8 mouse cellular contexts compared by ENCODE assay signal in the genomic region with DNA sequence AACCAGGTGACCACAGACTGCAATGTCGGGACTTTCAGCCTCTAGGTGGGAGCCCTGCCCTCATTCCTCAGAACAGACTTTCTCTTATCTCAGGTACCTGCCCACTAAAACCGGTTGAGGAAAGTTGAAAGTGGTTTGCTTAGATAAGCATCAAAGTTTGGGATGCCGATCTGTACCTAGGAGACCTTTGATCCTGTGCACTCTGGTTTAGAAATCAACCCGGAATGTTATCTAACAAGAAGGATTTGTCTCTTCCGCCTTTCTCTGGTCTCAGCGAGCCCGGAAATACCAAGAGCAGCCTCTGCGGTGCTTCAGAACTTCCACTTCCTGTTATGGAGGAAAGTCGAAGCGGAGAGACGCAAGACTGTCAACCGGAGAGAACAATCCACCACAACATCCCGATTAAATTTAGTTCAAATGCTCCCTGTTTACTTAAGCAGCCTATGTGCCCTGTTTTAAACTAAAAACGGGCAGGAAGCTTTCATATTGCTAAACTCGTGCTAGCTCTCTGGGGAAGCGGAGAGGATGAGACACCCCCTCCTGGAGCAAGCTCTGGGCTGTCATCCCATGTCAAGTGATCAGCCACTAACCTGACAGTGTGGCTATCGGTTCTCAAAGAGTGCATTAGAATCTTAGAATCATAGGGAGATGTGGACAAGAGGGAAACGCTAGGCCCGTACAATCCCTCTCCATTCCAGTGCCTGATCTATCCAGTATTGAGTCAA. TPM values are rescaled to one million over a fixed set of nuclear protein-coding genes. Genes with fewer than 3 reads are reported as not detected.
A peak's percentile ranks its signal among the peaks of the same experiment; 100 is the strongest.
DNase-seq lines count a peak whose midpoint lies in the region; ATAC-seq and TF ChIP-seq lines count a peak whose summit lies in the region.
"Had no signal": no experiment of that assay in that cellular context is flagged by ENCODE, and none has a peak within 500 bp of the region (broad histone marks: within the 10 kb centered on the region; RNA-seq: fewer than 3 reads in every experiment).

No protein-coding gene starts in this region.

- no peaks in the 10 kb centered on the region for H3K36me3 ChIP-seq in kidney, postnatal 0 days (ENCODE audit: insufficient read depth, low read length)
- no peaks in the 10 kb centered on the region for H3K36me3 ChIP-seq in macrophage (ENCODE audit: inconsistent target)
- H3K36me3 ChIP-seq: midbrain, embryonic 12.5 days had no signal

- H3K27ac ChIP-seq in kidney, postnatal 0 days: peak overlapping the region; percentile 68
- H3K27ac ChIP-seq in macrophage: no peak overlapping the region
- no peak overlapping the region for H3K27ac ChIP-seq in cerebellum, adult 2 months (ENCODE audit: insufficient read depth, low read length)
- H3K27ac ChIP-seq: midbrain, embryonic 12.5 days had no signal

- no peak for TF ChIP-seq POLR2A in cerebellum, adult 2 months (IDR thresholded peaks at IDR 0.05; ENCODE audit: borderline replicate concordance, insufficient read depth, low read length)

- H3K9ac ChIP-seq in kidney, postnatal 0 days (ENCODE audit: low read depth, low read length): no peak overlapping the region
- H3K9ac ChIP-seq: midbrain, embryonic 12.5 days had no signal

- H3K4me2 ChIP-seq in kidney, postnatal 0 days (ENCODE audit: low read length): no peak overlapping the region
- H3K4me2 ChIP-seq: midbrain, embryonic 12.5 days had no signal

- H3K9me3 ChIP-seq in kidney, postnatal 0 days (replicated peaks; ENCODE audit: low read length): no peaks in the 10 kb centered on the region
- H3K9me3 ChIP-seq: midbrain, embryonic 12.5 days had no signal

- no peak overlapping the region for H3K4me3 ChIP-seq in kidney, postnatal 0 days (replicated peaks; ENCODE audit: low read depth, low read length)
- H3K4me3 ChIP-seq in macrophage (ENCODE audit: inconsistent target): peak overlapping the region; percentile 4; the same call in 1 of the 2 replicates
- H3K4me3 ChIP-seq in cerebellum, adult 2 months (replicated peaks; ENCODE audit: insufficient read depth, low read depth, low read length): no peak overlapping the region
- H3K4me3 ChIP-seq: midbrain, embryonic 12.5 days had no signal

- WGBS in kidney, postnatal 0 days: 72% methylated on average over 19 of the region's 19 CpGs
- WGBS in macrophage (ENCODE audit: missing documents): 43% methylated on average over 19 of the region's 19 CpGs
- 86% methylated on average over 19 of the region's 19 CpGs for WGBS in cerebellum, adult 2 months

- TF ChIP-seq CTCF in kidney, postnatal 0 days (IDR thresholded peaks at IDR 0.05; ENCODE audit: low read depth): no peak
- TF ChIP-seq CTCF in cerebellum, adult 2 months (IDR thresholded peaks at IDR 0.05; ENCODE audit: borderline replicate concordance, insufficient read depth, low read depth, low read length): no peak

- no peaks in the 10 kb centered on the region for H3K4me1 ChIP-seq in kidney, postnatal 0 days (replicated peaks; ENCODE audit: insufficient read depth, low read length)
- no peaks in the 10 kb centered on the region for H3K4me1 ChIP-seq in cerebellum, adult 2 months (ENCODE audit: control insufficient read depth, insufficient read depth, low read length)
- H3K4me1 ChIP-seq: midbrain, embryonic 12.5 days had no signal

- ATAC-seq in kidney, postnatal 0 days (replicated peaks; ENCODE audit: low FRiP score, low read depth): no peak

- no peaks in the 10 kb centered on the region for H3K79me2 ChIP-seq in macrophage (ENCODE audit: inconsistent target)

- no peaks in the 10 kb centered on the region for H3K27me3 ChIP-seq in kidney, postnatal 0 days (ENCODE audit: insufficient read depth, low read length)
- H3K27me3 ChIP-seq in cerebellum, adult 2 months (ENCODE audit: control insufficient read depth, insufficient read depth, low read length): no peaks in the 10 kb centered on the region
- H3K27me3 ChIP-seq: midbrain, embryonic 12.5 days had no signal

- DNase-seq in R1 (ENCODE audit: low read depth, low spot score) (peak; percentile 73), adipocyte (ENCODE audit: low spot score) (no peak)
- peak; percentile 24 for DNase-seq in c-Kit-positive CD71-negative TER-119-negative erythroid progenitor cells, embryonic 14.5 days (ENCODE audit: low read depth)
- no peak for DNase-seq in kidney, postnatal 0 days (ENCODE audit: low spot score)
- no peak for DNase-seq in embryo, embryonic 10.5 days (ENCODE audit: low spot score)
- no peak for DNase-seq in cerebellum, adult 2 months

RNA-seq across cellular contexts. Expression of a gene that starts 32.0 kb away (rescaled TPM):
- 27.8 and 31.6 TPM in 2 replicates for polyA plus RNA-seq in kidney, postnatal 0 days (2015; fragmentation: Nextera tagmentation; extraction: Ambion mirVana)
- total RNA-seq in macrophage (2018; cell fraction: chromatin; rRNA removed): 1 to 10 TPM in 2 of 26 experiments, under 1 TPM in 13, not detected in 11; 0.03 to 2.5 (median 0.07) TPM
- under 1 TPM in 6 of 26 experiments, not detected in 20; under 0.01 to 0.23 (median under 0.01) TPM for total RNA-seq in macrophage (2018; cell fraction: cytosol; rRNA removed)
- under 1 TPM in 13 of 26 experiments, not detected in 13; under 0.01 to 0.34 (median 0.12) TPM for total RNA-seq in macrophage (2018; cell fraction: nucleus; rRNA removed)
- not detected in 3 replicates for polyA plus RNA-seq in macrophage (2018)
- polyA plus RNA-seq in cerebellum, adult 2 months (2012; rRNA removed): 5.3 and 6.0 TPM in 2 replicates

Comparison
In these comparisons a context has a peak if more than half of its experiments do, and no peak if none do; other contexts are left out.
1. DNase-seq: peak in R1 (single experiment) and c-Kit-positive CD71-negative TER-119-negative erythroid progenitor cells, embryonic 14.5 days (single experiment); none in kidney, postnatal 0 days (single experiment), embryo, embryonic 10.5 days (single experiment), cerebellum, adult 2 months (0 of 2) and adipocyte (single experiment).